22 mouse cellular contexts compared by ENCODE assay signal in genomic region chr12:51543402-51543960, GRCm38 (mm10). TPM values are rescaled to one million over a fixed set of nuclear protein-coding genes. Genes with fewer than 3 reads are reported as not detected.
A peak's percentile ranks its signal among the peaks of the same experiment; 100 is the strongest.
DNase-seq lines count a peak whose midpoint lies in the region; ATAC-seq and TF ChIP-seq lines count a peak whose summit lies in the region.
"Had no signal": no experiment of that assay in that cellular context is flagged by ENCODE, and none has a peak within 500 bp of the region (broad histone marks: within the 10 kb centered on the region; RNA-seq: fewer than 3 reads in every experiment).

No protein-coding gene starts in this region.

- peak; percentile 7 for DNase-seq in lung, embryonic 14.5 days
- DNase-seq in lung, adult 2 months, result no peak
- DNase-seq in 416B (ENCODE audit: low read depth), result peak; percentile 43
- peak; percentile 29 for DNase-seq in induced T-regulatory cell, adult 2 months (ENCODE audit: low read depth)
- no peak for DNase-seq in cerebellum, postnatal 36 days
- DNase-seq: adrenal gland, adult 8-10 months; adrenal gland, postnatal 36 days; cerebellum, adult 11 months; cerebellum, adult 8-10 months; cerebellum, postnatal 14 days; gastrocnemius, postnatal 10 days; heart, postnatal 36 days had no signal

- TF ChIP-seq POLR2A in lung, adult 2 months (IDR thresholded peaks at IDR 0.05; ENCODE audit: borderline replicate concordance, extremely low read depth, low read depth, low read length), result no peak

- H3K9ac ChIP-seq in lung, embryonic 14.5 days, result no peak overlapping the region
- no peak overlapping the region for H3K9ac ChIP-seq in forebrain, embryonic 15.5 days (replicated peaks)
- H3K9ac ChIP-seq: embryonic facial prominence, embryonic 12.5 days; heart, embryonic 13.5 days; hindbrain, embryonic 12.5 days had no signal

- H3K27me3 ChIP-seq in lung, embryonic 14.5 days (ENCODE audit: insufficient read depth, low read length), result no peaks in the 10 kb centered on the region
- H3K27me3 ChIP-seq in forebrain, embryonic 15.5 days, result no peaks in the 10 kb centered on the region
- H3K27me3 ChIP-seq: embryonic facial prominence, embryonic 12.5 days; heart, embryonic 13.5 days; hindbrain, embryonic 12.5 days had no signal

- no peak for TF ChIP-seq CTCF in lung, embryonic 14.5 days (IDR thresholded peaks at IDR 0.05; ENCODE audit: low read depth)
- no peak for TF ChIP-seq CTCF in lung, adult 2 months (IDR thresholded peaks at IDR 0.05; ENCODE audit: insufficient read depth, low read length)

- no peak overlapping the region for H3K27ac ChIP-seq in lung, embryonic 14.5 days (ENCODE audit: low read depth)
- no peak overlapping the region for H3K27ac ChIP-seq in forebrain, embryonic 15.5 days (replicated peaks)
- H3K27ac ChIP-seq: embryonic facial prominence, embryonic 12.5 days; heart, embryonic 13.5 days; hindbrain, embryonic 12.5 days; hindbrain, postnatal 0 days had no signal

- WGBS in lung, embryonic 14.5 days, result 52% methylated on average over 9 of the region's 9 CpGs
- WGBS in lung, adult 2 months, result 51% methylated on average over 9 of the region's 9 CpGs
- 85% methylated on average over 9 of the region's 9 CpGs for WGBS in forebrain, embryonic 15.5 days

- no peaks in the 10 kb centered on the region for H3K4me1 ChIP-seq in lung, embryonic 14.5 days (ENCODE audit: insufficient read depth)
- no peaks in the 10 kb centered on the region for H3K4me1 ChIP-seq in lung, adult 2 months (ENCODE audit: control insufficient read depth, insufficient read depth, low read length)
- H3K4me1 ChIP-seq in forebrain, embryonic 15.5 days, result no peaks in the 10 kb centered on the region
- H3K4me1 ChIP-seq: embryonic facial prominence, embryonic 12.5 days; heart, embryonic 13.5 days; hindbrain, embryonic 12.5 days had no signal

- no peak overlapping the region for H3K4me2 ChIP-seq in lung, embryonic 14.5 days
- H3K4me2 ChIP-seq in forebrain, embryonic 15.5 days (replicated peaks), result no peak overlapping the region
- H3K4me2 ChIP-seq: embryonic facial prominence, embryonic 12.5 days; heart, embryonic 13.5 days; hindbrain, embryonic 12.5 days had no signal

- H3K36me3 ChIP-seq in lung, embryonic 14.5 days (ENCODE audit: insufficient read depth), result no peaks in the 10 kb centered on the region
- no peaks in the 10 kb centered on the region for H3K36me3 ChIP-seq in forebrain, embryonic 15.5 days
- H3K36me3 ChIP-seq: embryonic facial prominence, embryonic 12.5 days; heart, embryonic 13.5 days; hindbrain, embryonic 12.5 days had no signal

- no peak for ATAC-seq in lung, embryonic 14.5 days (ENCODE audit: insufficient read depth)
- ATAC-seq in CD4-positive, CD25-positive, alpha-beta regulatory T cell, adult 4 months, result peak; percentile 41
- no peak for ATAC-seq in forebrain, embryonic 15.5 days (replicated peaks)
- ATAC-seq in granulocyte monocyte progenitor cell, adult 5-6 weeks (replicated peaks; ENCODE audit: poor library complexity, severe bottlenecking), result no peak
- ATAC-seq: forebrain, embryonic 16.5 days; hindbrain, postnatal 0 days; intestine, embryonic 16.5 days; Patski had no signal

- H3K4me3 ChIP-seq in lung, embryonic 14.5 days (ENCODE audit: low read depth, low read length), result no peak overlapping the region
- H3K4me3 ChIP-seq in lung, adult 2 months (replicated peaks; ENCODE audit: extremely low read depth, low read depth, low read length), result no peak overlapping the region
- H3K4me3 ChIP-seq in forebrain, embryonic 15.5 days, result no peak overlapping the region
- H3K4me3 ChIP-seq: embryonic facial prominence, embryonic 12.5 days; heart, embryonic 13.5 days; hindbrain, embryonic 12.5 days had no signal

- no peaks in the 10 kb centered on the region for H3K9me3 ChIP-seq in lung, embryonic 14.5 days (ENCODE audit: low read depth, low read length)
- no peaks in the 10 kb centered on the region for H3K9me3 ChIP-seq in forebrain, embryonic 15.5 days
- H3K9me3 ChIP-seq: embryonic facial prominence, embryonic 12.5 days; heart, embryonic 13.5 days; hindbrain, embryonic 12.5 days had no signal

RNA-seq across cellular contexts. Expression of gene Coch, which starts 49.7 kb away (rescaled TPM):
- polyA plus RNA-seq in lung, embryonic 14.5 days (2014; fragmentation: Nextera tagmentation; extraction: Ambion mirVana), result 0.42 and 0.68 TPM in 2 replicates
- polyA plus RNA-seq in lung, adult 2 months (2012; rRNA removed), result 0.11 and 0.12 TPM in 2 replicates
- polyA plus RNA-seq in CD4-positive, CD25-positive, alpha-beta regulatory T cell, adult 4 months (2017; shearing (Covaris generic)), result under 1 TPM; 0.17 to 0.66 TPM
- 5.8 and 8.3 TPM in 2 replicates for polyA plus RNA-seq in forebrain, embryonic 15.5 days (2015; fragmentation: Nextera tagmentation; extraction: Ambion mirVana)
- total RNA-seq in granulocyte monocyte progenitor cell, adult 5-6 weeks (2014; fragmentation: Nextera tagmentation), result not detected in 2 replicates
- total RNA-seq in granulocyte monocyte progenitor cell, adult 5-6 weeks (2017), result not detected in 2 replicates

Comparison
In these comparisons a context has a peak if more than half of its experiments do, and no peak if none do; other contexts are left out.
1. DNase-seq: peak in lung, embryonic 14.5 days (single experiment), 416B (single experiment) and induced T-regulatory cell, adult 2 months (single experiment); none in lung, adult 2 months (single experiment) and cerebellum, postnatal 36 days (0 of 2).